Mouse (Mus musculus) testis, postnatal 10 days (tissue): ENCODE measurements around the gene Col13a1.
A peak's percentile ranks its signal among the peaks of the same experiment; 100 is the strongest.

Experiments used
- DNase-seq: peaks from one replicate; pipeline ENCODE4 v3.0.0; 2021; ENCODE audit warnings: low spot score

The Col13a1 gene

DNA sequence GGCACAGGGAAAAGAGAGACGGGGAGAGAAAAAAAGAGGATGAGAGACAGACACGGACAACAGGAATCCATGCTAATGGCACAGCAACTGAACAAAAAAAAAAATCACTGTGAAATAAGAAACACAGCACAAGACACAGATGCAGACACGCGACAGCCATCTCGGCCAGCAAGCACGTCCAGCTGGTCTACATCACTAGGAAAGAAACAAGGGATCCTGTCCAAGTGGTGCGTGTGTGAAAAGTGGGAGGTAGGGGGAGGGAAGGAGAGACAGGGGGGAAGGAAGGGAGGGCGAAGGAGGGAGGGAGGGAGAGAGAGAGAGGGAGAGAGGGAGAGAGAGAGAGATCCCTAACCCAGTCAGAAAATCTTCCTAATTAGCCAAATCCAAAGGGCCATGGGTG lies 73.6 kb downstream of the Col13a1 start:
- DNase-seq: no peak

DNA sequence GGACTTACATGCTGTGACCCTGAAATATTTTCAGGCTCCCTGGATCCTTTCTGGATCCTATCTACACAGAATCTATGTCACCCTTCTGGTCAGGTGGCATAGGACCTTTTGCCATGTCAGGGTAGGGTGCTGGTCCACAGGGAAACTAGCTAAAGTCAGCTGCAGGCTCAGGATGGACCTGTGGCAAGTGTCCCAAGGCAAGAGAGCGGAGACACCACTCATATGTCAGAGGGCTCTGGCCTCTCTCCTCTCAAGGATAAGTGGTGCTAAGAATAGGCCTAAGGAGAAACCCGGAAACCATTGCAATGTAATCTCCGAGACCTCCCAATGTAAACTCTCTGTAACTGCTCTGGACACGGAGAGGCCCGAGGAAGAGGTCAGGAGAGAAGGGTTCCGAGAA lies 80.8 kb downstream of the Col13a1 start:
- DNase-seq: no peak

DNA sequence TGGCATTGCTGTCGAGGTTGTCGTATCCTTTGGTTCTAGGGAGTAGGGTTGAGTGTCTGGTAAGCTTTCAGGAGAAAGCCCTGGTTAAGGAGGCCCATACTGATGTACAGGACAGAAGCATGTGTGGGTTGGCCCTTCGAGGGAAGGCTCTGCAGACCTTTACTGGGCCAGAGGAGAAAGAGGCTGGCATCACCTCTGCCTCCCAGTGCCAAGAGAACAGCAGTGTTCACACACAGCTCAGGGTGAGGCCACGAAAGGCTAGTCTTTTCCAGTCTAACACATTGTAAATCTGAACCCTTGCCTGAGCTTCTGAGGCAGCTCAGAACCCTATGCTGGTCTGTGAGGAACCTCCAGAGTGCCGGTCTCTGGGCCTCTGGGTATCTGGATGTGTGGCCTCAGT lies 84.3 kb downstream of the Col13a1 start:
- DNase-seq: no peak

DNA sequence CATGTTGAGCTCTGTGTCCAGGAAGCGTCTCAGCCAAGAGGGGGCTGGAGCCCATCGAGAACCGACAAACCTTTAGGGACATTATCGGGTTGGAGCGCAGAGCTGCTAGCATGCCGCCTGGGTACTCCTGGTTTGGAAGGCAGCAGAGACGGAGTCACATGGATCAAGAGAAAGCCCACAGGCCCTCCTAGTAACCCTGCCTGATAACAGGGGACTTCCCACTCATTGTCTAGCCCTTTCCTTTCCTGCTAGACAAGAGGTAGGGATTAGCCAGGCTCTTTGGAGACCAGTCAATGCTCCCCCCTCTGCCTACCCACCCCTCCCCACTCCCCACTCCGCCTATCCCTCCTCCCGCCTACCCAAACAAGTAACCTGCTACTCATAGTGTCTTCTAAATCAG lies 87.8 kb downstream of the Col13a1 start:
- DNase-seq: no peak

DNA sequence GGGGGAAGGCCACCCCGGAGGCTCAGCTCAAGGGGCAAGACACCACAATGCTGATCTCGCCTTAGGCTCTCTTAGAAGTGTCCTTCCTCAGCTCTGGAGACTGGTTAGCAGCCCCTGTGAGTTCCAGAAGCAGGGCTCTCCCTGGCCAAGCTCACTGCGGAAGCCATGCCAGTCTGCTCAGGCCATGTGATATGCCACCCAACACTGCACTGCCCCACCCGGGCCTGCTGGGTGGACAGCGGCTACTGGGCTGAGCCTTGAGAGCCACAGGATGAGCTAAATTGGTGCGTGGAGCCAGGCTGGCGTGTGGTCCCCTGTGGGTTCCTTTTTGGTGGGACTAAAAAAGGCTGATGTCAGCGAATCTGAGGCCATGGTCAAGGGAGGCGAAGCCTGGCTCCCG lies 88.6 kb downstream of the Col13a1 start:
- DNase-seq: no peak

DNA sequence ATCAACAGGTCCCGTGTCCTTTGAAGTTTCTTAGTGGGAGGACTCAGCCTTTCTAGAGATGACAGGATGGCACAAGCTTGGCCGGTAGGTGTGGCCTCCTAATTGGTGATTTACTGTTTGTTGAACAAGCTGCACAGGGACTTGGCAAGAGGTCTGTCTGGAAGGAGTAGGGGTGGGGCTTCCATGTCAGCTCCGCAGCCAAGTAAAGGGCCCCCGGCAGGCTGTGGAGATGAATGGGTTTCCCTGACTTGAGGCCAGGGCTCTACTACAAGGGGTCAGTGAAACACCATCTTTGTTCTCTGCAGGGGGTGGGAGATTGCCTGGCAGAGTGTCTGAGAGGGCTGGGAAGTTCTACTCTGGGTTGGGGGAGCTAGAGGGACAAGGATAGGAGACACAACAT lies 99.5 kb downstream of the Col13a1 start:
- DNase-seq: no peak

DNA sequence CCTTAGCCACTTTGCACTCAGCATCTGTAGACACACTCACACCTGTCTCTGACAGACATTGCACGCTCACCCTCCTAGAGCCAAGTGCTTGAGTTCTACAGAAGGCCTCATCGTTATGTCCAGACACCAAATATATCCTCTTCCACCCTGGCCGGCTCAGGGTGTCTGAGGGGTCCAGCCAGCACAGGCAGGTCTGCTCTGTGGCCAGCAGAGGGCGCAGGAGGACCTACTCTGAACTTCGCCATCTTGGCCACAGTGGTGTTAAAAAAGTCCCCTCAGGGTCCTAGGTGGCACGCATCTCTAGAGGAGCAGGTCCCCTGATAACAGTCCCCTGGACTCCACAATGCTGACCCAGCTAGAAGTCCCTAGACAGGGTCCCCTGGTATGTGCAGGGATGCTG lies 101.1 kb downstream of the Col13a1 start:
- DNase-seq: peak; percentile 92

DNA sequence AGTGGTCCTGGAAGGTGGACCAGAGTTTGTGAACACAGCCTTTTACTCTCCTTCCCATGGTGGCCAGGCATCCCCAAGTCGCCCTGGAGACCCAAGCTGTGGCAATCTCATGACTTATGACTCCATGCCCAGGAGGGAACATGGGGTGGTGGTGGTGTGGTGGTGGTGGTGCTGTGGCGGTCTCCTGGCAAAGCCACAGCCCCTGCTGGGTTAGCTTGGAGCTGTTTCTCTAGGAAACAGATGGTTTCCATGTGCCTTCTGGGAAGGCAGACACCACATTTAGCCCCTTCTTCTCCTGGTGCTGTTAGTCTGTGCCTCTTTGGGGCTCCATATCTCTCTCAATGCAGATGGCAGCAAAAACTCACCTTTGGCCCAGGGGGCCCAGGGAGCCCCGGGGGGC lies 109.1 kb downstream of the Col13a1 start:
- no peak for DNase-seq

DNA sequence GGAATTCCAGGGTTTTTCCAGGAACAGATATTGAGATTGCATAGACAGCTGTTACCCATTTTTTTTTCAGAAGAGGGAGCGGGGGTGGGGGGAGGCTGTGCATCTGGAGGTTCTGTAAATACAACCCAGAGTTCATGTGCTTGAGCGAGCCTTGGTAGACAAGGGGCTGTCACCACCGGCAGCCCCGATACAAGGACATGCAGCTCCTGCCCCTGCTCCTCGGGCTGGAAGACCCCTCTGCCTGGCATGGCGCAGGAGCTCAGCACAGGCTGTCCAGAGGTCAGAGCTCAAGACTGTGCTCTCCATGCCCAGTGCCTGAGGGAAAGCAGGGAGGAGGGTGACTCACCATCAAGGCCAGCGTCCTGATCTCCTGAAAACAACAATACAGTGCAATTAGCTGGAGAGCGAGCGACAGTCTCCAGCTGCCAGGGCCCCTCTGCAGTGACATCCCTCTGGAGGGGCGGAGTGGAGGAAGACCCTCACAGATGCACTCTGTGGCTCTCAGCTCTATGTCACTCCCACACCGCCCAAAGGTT lies 112.8 kb downstream of the Col13a1 start:
- DNase-seq: no peak

DNA sequence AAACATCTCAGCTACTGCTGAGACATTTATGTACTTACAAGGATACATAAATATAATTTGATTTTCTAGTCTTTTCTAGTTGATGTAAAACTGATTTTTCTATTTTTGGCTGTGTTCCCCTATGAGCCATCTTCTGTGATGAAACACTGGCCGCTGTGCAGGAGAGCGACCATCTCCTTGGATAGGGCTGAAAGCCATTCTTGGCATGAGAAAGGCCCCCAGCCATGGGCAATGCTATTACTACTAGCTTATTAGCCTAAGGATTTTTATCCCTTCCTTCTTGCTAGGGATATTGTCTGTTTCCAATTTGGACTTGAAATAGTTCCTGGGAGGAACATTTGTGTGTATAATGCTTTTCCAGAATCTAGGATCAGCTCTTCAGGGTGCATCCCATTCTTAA lies 119.5 kb downstream of the Col13a1 start:
- DNase-seq: no peak

DNA sequence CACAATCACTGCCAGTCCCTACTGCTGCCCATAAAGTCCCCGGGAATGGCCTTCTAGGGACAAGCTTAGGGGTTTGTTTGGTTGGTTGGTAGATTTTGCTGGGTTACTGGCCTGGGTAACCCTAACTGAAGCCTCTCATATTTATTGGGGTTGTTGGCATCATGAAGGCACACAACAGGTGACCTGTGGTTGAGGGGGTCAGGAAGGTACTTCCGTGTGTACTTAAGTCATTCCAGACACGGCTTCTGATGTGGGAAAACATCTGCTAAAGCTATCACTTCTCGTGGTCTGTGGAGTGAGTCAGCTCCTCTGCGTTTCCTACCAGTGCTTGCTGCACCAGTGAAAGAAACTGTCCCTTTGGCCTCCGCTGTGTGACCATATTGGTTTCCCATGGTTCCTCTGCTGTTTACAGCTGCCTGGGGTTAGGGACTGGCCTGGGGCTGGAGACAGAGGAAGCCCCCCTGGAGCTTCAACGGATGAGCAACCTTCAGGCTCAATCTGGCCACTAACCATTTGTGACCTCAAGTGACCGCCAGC lies 123.7 kb downstream of the Col13a1 start:
- DNase-seq: no peak

DNA sequence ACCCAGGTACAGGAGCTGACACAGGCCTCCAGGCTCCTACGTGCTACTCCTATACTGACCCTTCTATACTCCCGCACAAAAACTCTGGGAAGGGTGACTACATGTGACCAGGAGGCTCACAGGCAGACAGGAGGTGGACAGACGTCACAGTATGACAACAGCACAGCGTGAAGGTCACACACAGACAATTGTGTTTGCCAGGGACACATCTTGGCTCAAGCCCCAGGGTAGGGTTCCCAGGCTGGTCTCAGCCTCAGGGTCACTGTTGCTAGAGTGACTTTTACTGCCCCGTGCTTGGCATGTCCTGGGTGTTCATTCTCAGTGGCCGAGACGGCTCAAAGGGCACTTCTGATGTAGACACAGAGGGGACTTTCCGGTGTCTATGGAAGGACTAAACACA lies 126.1 kb downstream of the Col13a1 start:
- no peak for DNase-seq

DNA sequence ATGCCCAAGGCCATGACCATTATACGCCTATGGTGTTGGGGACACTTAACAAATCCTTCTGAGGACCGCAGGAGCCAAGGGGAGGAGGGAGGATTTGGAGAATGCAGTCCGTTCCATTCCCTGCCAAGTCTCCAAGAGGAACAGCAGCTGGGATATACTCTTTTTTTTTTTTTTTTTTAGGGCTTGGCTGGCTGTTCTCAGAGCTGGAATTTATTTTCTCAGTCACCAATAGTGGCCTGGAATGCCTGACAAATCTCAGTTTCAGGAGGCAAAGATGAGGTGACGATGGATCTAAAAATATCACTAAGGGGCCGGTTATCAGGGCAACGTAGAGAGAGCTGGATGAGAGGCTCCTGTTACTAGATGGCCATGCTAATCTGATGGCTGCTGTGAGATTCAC lies 130.4 kb downstream of the Col13a1 start:
- no peak for DNase-seq

DNA sequence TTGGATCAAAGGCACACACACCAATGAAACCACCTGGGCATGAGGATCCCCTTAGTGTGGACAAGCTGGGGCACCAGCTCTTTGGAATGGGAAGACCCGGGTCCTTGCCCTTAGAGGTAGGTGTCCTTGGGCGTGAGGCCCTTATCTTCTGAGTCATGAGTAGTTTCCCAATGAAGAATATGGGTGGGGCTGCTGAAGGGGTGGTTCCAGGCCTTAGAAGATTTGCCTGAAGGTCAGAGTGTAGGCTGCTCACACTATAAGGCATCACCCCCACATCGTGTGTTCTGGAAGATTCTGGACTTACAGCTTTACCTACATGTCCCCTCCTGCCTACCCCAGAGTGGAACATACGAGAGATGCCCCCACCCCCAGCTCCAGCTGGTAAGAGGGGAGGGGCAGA lies 133.4 kb downstream of the Col13a1 start:
- DNase-seq: no peak

DNA sequence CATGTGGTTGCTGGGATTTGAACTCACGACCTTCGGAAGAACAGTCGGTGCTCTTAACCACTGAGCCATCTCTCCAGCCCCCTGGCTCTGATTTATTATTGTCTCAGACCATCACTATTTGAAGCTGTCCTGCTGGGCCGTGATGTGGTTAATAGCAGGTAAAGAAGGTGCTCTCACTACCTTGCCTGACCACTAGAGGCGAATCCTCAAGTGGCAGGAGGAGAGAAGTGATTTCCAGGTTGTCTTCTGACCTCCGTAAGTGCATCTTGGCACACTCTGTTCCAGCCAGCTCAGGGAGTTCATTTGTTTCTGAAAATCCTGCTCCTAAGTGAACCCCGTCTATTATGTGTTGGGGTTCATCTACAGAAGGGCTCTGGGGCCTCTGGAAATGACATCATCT lies 134.4 kb downstream of the Col13a1 start:
- no peak for DNase-seq

DNA sequence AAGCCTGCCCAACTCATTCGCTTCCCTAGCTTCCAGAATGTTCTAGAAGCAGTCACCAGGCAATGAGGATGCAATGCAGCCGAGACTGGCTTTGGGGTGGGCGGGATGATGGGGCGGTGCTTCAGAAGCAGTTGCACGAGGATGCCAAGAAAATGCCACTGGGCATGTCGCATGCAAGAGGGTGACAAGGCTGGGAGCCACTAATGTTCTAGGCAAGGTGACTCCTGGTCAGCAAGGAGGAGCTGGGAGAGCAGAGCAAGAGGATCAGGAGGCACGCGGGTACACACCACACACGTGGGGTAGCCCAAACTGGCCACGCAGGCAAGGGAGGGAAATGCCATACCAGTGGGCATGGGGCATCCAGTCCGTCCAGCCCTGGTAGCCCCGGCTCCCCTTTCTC lies 136.6 kb downstream of the Col13a1 start:
- no peak for DNase-seq

DNA sequence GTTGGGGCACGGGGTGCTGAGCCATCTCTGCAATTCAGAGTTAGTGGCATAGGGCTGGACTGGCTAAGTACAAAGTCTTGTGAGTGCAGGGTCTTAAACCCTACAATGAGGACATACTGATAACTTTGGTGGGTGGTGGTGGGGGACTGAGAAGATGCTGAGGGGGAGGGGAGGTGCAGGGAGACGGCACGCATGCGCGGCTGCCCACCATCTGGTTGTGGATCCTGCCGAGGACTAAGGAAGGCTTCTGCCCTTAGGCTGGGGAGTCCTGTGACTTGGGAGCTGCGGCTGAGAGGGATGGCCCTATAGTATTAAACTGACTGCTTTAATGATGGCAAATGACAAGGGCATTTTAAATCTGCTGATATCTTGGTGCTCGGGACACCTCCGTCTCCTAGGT lies 139.6 kb downstream of the Col13a1 start:
- DNase-seq: no peak

DNA sequence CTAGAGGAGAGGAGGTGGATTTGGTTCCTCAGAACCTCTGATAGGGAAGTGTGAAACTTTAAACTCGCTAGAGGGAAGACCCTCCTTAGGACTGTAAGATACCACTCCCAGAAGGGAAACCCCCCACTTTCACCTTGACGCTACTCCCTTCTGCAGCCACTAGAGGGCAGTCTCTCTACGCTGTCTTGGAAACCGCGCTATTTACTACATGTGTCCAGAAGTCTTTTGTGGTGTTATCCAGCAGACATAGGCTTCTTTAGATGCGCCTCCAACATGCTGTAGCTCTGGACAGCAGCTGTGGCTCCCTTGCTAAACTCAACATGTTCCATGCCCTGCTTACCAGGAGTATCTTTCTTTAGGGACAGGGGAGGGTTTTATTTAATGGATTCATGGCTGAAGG lies 140.1 kb downstream of the Col13a1 start:
- no peak for DNase-seq

DNA sequence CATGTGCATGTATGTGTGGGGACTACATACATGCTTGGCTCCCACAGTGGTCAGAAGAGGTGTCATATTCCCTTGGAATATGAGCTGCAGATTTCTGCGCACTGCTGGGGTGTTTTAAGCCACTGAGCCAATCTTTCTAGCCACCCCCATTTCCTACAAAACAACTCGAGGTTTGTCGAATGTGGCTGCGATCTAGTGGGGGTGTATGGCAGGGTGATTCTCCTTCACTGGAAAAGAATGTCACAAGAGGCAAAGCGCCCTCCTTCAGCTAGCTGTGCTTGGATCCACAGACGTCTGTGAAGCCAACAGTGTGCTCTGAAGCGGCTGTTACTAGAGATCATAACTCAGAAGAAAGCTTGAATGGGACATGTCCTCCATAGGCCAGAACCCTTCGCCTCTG lies 141.6 kb downstream of the Col13a1 start:
- DNase-seq: no peak

DNA sequence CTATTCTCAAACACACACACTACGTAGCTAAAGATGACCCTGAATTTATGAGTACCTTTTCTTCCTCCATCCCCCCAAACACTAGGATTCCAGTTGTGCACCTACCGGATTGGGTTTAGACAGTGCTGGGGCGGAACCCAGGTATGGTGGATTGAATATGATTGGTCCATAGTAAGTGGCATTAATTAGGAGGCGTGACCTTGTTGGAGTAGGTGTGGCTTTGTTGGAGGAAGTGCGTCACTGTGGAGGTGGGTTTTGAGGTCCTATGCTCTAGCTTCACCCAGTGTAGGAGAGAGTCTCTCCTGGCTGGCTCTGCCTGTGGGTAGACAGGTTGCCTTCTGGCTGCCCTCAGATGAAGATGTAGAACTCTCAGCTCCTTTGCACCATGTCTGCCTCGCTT lies 144.6 kb downstream of the Col13a1 start:
- DNase-seq: no peak

DNA sequence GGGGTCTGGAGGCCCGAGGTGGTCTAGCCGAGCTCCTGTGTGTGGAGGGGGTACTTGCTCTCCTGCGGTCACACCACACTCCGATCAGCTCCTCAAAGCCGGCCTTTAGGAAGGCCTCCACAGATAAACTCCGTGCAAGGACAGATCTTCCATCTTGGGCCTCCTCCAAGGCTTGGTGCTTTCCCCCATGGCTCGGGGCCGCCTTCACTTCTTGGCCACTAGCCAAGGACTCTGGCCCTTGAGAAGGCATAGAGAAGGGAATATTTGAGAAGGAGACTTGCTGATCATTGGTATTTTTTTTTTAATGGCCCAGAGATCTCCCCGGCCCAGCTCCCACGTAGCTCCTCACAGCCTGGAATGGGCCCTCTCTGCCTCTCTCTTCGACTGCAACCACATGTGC lies 146.2 kb downstream of the Col13a1 start:
- DNase-seq: peak; percentile 73

DNA sequence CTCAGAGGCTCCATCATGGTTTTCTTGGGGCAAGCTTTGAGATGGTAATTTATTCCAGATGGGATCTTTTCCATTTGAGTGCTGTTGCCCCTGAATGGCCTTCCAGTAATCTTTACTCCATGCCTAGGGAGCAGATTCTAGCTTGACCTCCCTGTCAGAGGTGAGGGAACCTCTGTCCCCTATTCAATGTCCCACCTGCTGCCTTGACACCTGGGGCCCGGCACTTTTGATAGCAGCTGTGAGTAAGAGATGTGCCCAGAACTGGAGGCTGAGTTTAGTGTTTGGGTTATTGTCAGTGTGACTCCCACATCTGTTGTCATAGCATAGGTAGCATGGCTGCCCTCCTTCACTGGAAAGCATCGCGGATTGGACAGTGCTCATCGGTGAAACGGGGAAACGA lies 147.2 kb downstream of the Col13a1 start:
- no peak for DNase-seq

DNA sequence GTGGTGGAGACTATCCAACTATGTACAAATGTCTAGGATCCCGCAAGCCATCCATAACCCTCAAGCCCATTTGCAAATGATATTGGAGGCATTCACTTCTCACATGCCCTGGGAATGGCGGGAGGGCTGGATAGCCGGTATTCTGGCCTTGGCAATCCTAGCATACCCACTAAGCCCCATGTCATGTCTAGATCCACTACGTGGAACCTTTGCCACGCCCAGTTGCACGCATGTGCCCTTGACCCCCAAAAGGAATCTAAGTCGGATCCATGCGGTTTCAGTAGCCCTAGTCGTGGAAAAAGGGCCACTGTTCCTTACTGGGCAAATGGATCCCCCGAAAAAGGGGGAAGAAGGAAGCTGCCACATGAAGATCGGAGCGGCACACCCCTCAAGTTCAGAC lies 147.7 kb downstream of the Col13a1 start:
- no peak for DNase-seq

DNA sequence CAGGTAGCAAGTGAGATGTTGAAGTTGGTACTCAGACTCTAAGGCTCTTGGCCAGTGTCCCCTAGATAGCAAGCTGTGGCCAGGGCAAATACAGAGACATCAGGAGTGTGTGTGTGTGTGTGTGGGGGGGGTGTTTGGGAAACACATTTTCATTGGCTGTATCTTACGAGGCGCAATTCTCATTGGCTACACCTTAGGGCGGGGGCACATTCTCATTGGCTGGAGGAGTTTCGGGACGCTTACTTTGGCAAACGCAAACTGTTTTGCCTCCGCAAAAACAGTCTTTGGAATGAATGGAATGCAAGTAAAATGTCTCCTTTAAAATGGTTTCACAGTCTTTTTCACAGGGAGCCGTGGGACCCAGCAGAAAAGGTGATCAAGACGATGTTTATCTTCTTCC lies 148.1 kb downstream of the Col13a1 start:
- no peak for DNase-seq

DNA sequence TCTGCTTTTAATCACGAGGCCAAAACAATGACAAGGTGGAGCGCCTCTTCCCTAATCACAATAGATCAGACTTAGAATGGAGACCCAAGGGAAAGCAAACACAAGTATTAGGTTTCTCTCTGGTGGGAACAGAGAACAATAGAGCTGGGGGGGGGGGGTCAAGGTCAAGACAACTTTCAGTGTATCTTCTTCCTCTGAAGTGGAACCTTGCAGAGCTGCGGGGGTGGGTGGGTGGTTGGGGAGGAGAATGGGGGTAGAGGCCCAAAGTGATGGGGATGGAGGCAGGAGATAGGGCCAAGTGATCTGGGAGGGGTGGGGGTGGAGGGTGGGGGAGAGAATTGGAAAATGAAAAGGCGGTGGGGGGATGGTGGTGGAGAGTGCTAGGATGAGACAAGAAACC lies 149.9 kb downstream of the Col13a1 start:
- DNase-seq: no peak
